Mouse (Mus musculus) layer of hippocampus, postnatal 25 days (tissue): ENCODE results near the gene Mllt10. TPM values are rescaled to one million over a fixed set of nuclear protein-coding genes. Genes with fewer than 3 reads are reported as not detected.

Experiments
- DNase-seq, 2 experiments: peaks; one replicate each; pipeline ENCODE4 v3.0.0; 2022; ENCODE audit warnings: mixed read lengths in 2 of 2, low spot score in 1 of 2; ENCODE audit errors: extremely low spot score in 1 of 2
- microRNA-seq, 2 experiments: library from miRNA; unstranded; fragments of <30 nt; microRNA quantifications; one replicate each; pipeline ENCODE4 v1.2.0; 2021
- total RNA-seq, 2 experiments: library from RNA; stranded (reverse); gene quantifications; 2 replicates each; pipeline ENCODE4 v1.2.3; 2021

Mllt10 gene
- total RNA-seq, 2 experiments from 2014 or later: 53.0 to 58.9 TPM

DNA sequence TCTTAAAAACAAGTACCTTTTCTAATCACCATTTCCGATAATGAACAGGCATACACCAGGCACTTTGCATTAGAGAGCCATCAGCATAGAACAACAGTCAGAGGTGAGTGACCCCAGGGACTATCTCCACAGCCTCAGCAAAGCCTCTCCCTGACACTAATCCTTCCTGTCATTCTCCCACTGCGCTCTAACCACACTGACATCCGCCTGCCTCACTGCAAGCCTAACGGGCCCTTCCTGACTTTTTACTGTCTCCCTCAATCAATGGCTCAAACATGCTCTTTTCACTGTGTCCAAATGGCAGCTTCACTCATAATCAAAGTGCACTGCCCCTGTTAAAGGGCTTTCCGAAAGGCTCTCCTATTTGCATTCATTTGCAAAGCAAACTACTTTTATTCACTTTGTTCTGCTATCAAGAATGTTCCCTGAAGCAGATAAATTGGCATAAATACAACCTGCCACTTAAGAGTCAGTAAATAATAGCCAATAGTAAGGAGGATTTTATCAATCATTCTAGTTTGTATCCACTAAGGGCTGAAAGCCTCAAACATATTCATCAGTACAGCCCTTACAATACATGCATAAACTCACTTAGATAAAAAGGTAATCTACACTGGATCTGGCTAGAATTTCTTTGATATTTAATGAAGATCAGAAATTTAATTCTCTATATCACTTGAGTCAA is 178.0 kb downstream of the Mllt10 start:
- DNase-seq: no peak

DNA sequence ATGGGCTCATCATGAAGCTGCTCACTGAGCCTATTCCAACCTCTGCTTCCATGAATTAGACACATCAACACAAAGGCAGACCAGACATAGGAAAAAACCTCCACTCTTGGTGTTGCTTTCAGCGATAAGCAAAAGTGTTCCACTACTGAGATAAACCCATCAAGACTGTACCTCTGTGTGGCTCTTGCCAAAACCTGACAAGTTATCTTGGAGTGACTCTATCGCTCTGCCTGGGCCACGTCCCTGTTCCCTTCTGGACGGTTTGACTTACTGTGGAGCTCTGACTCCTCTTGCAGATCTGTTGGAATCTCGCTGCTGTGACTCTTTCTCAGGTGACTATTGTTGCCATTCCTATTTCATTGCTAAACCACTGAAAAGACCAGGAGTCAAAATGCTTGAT is 180.5 kb downstream of the Mllt10 start:
- no peak for DNase-seq

DNA sequence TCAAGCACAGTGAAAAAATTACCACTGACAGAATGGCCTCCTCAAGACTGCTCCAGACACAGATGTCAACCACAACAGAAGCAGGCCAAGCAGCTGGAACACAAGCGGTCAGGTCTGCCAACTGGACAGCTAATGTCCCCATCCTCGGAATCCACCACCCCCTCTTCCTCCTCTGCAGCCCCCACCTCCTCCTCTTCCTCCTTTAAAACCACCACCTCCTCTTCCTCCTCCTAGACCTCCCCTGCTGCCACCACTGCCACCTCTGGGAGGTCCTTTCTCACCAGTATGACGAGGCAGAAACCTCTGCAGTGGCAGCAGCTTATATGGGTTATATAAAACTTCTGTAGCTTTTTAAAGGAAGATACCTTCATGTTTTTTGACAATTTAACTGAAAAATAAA is 194.2 kb downstream of the Mllt10 start:
- DNase-seq: no peak

Small RNA genes lying within 50 kb of the gene (microRNA-seq; reads per million reads assigned to microRNA genes)
- gene Gm23638 (0 reads per million in 2 experiments), gene Mir7655 (2.8 to 3.6 reads per million in 2 experiments)

Other genes starting within 250 kb of the Mllt10 start
- gene H2al2a, start 58.3 kb upstream of the Mllt10 start, total RNA-seq: not detected
- gene A930004D18Rik, start 17.5 kb upstream of the Mllt10 start, total RNA-seq: 1 to 10 TPM; 2.7 to 3.3 TPM
- gene Skida1, start 6.2 kb upstream of the Mllt10 start, total RNA-seq: 10 to 100 TPM; 14.6 to 17.0 TPM